ENCODE assay signal across 13 mouse cellular contexts in genomic region chr10:60220042-60220523, GRCm38 (mm10). TPM values are rescaled to one million over a fixed set of nuclear protein-coding genes. Genes with fewer than 3 reads are reported as not detected.
DNase-seq lines count a peak whose midpoint lies in the region; ATAC-seq lines count a peak whose summit lies in the region.
"Had no signal": no experiment of that assay in that cellular context is flagged by ENCODE, and none has a peak within 500 bp of the region (broad histone marks: within the 10 kb centered on the region; RNA-seq: fewer than 3 reads in every experiment).

No protein-coding gene starts in this region.

- no peak overlapping the region for H3K27ac ChIP-seq in heart, embryonic 13.5 days (replicated peaks)
- no peak overlapping the region for H3K27ac ChIP-seq in neural tube, embryonic 11.5 days (ENCODE audit: low read depth, low read length)
- H3K27ac ChIP-seq in limb, embryonic 15.5 days = peak overlapping the region; percentile 89
- H3K27ac ChIP-seq in stomach, embryonic 16.5 days (ENCODE audit: low read length) = no peak overlapping the region; the same call in 1 of the 2 replicates
- H3K27ac ChIP-seq: neural tube, embryonic 12.5 days had no signal

- H3K4me3 ChIP-seq in heart, embryonic 13.5 days = no peak overlapping the region
- no peak overlapping the region for H3K4me3 ChIP-seq in neural tube, embryonic 11.5 days (ENCODE audit: low read depth, low read length)
- peak overlapping the region; percentile 70; the same call in 1 of the 2 replicates for H3K4me3 ChIP-seq in limb, embryonic 15.5 days
- H3K4me3 ChIP-seq in stomach, embryonic 16.5 days (replicated peaks; ENCODE audit: low read length) = peak overlapping the region; percentile 65

- H3K9me3 ChIP-seq in heart, embryonic 13.5 days = no peaks in the 10 kb centered on the region
- H3K9me3 ChIP-seq in neural tube, embryonic 11.5 days (ENCODE audit: control insufficient read depth, low read length) = no peaks in the 10 kb centered on the region
- no peaks in the 10 kb centered on the region for H3K9me3 ChIP-seq in limb, embryonic 15.5 days
- H3K9me3 ChIP-seq in stomach, embryonic 16.5 days (replicated peaks; ENCODE audit: control insufficient read depth, low read length) = no peaks in the 10 kb centered on the region
- H3K9me3 ChIP-seq: neural tube, embryonic 12.5 days had no signal

- H3K9ac ChIP-seq in heart, embryonic 13.5 days = 0 out of 2 replicates have a peak overlapping the region, but pooled peaks have one; percentile 79
- no peak overlapping the region for H3K9ac ChIP-seq in neural tube, embryonic 11.5 days (ENCODE audit: low read length)
- H3K9ac ChIP-seq in limb, embryonic 15.5 days = no peak overlapping the region
- H3K9ac ChIP-seq in stomach, embryonic 16.5 days (ENCODE audit: low read length) = peak overlapping the region; percentile 81

- no peak overlapping the region; the same call in 1 of the 2 replicates for H3K4me2 ChIP-seq in heart, embryonic 13.5 days
- peak overlapping the region; percentile 83; the same call in 1 of the 2 replicates for H3K4me2 ChIP-seq in neural tube, embryonic 11.5 days (ENCODE audit: low read depth)
- peak overlapping the region; percentile 67; the same call in 1 of the 2 replicates for H3K4me2 ChIP-seq in limb, embryonic 15.5 days
- H3K4me2 ChIP-seq in stomach, embryonic 16.5 days (ENCODE audit: low read depth, low read length) = peak overlapping the region; percentile 66

- 71% methylated on average over 5 of the region's 5 CpGs for WGBS in heart, embryonic 13.5 days
- 74% methylated on average over 5 of the region's 5 CpGs for WGBS in neural tube, embryonic 11.5 days
- WGBS in limb, embryonic 15.5 days = 73% methylated on average over 5 of the region's 5 CpGs
- 66% methylated on average over 5 of the region's 5 CpGs for WGBS in stomach, embryonic 16.5 days

- peaks cover 25% of the 10 kb centered on the region for H3K4me1 ChIP-seq in heart, embryonic 13.5 days
- peaks cover 11% of the 10 kb centered on the region for H3K4me1 ChIP-seq in neural tube, embryonic 11.5 days (ENCODE audit: control insufficient read depth, insufficient read depth, low read length)
- H3K4me1 ChIP-seq in limb, embryonic 15.5 days = peaks cover 44% of the 10 kb centered on the region
- H3K4me1 ChIP-seq in stomach, embryonic 16.5 days (ENCODE audit: control insufficient read depth, insufficient read depth, low read length) = peaks cover 24% of the 10 kb centered on the region

- DNase-seq in heart, adult 9 months (ENCODE audit: low spot score in 2 of 2) = no peak
- peak; percentile 3 for DNase-seq in neural tube, embryonic 11.5 days (ENCODE audit: low spot score)
- DNase-seq in neural tube, embryonic 10.5 days (ENCODE audit: extremely low spot score, low spot score) = no peak
- DNase-seq in gastrocnemius, postnatal 36 days = no peak
- no peak for DNase-seq in gastrocnemius, adult 18-20 months (ENCODE audit: low spot score)
- DNase-seq: cerebellum, adult 9-11 months; kidney, adult 8-10 months; layer of hippocampus, postnatal 36 days had no signal

- H3K27me3 ChIP-seq in heart, embryonic 13.5 days (replicated peaks) = peaks cover 74% of the 10 kb centered on the region
- H3K27me3 ChIP-seq in neural tube, embryonic 11.5 days (ENCODE audit: control insufficient read depth, insufficient read depth, low read length) = peaks cover 4% of the 10 kb centered on the region; the same call in 1 of the 2 replicates
- no peaks in the 10 kb centered on the region for H3K27me3 ChIP-seq in limb, embryonic 15.5 days
- H3K27me3 ChIP-seq in stomach, embryonic 16.5 days (ENCODE audit: control insufficient read depth, insufficient read depth, low read length) = no peaks in the 10 kb centered on the region
- H3K27me3 ChIP-seq: Patski had no signal

- intact Hi-C loops in gastrocnemius, postnatal 36 days (cut with DNase I) = no loop called here

- H3K36me3 ChIP-seq in heart, embryonic 13.5 days = no peaks in the 10 kb centered on the region
- H3K36me3 ChIP-seq in neural tube, embryonic 11.5 days (ENCODE audit: control insufficient read depth, insufficient read depth, low read length) = no peaks in the 10 kb centered on the region
- no peaks in the 10 kb centered on the region for H3K36me3 ChIP-seq in limb, embryonic 15.5 days
- H3K36me3 ChIP-seq in stomach, embryonic 16.5 days (ENCODE audit: control insufficient read depth, insufficient read depth, low read length) = no peaks in the 10 kb centered on the region
- H3K36me3 ChIP-seq: neural tube, embryonic 12.5 days had no signal

- no peak for ATAC-seq in heart, embryonic 13.5 days (ENCODE audit: extremely low read depth, insufficient number of reproducible peaks, low FRiP score, low TSS enrichment)
- ATAC-seq in neural tube, embryonic 11.5 days (ENCODE audit: insufficient read depth, low FRiP score, low TSS enrichment) = no peak
- no peak for ATAC-seq in limb, embryonic 15.5 days (ENCODE audit: insufficient number of reproducible peaks, low FRiP score, low TSS enrichment, low read depth)
- ATAC-seq in stomach, embryonic 16.5 days (ENCODE audit: insufficient read depth, low FRiP score) = no peak

RNA-seq across cellular contexts. Expression of gene Chst3, which starts 1.0 kb away (rescaled TPM):
- 0.43 and 0.60 TPM in 2 replicates for polyA plus RNA-seq in heart, embryonic 13.5 days (2015; fragmentation: Nextera tagmentation; extraction: Ambion mirVana)
- polyA plus RNA-seq in neural tube, embryonic 11.5 days (2014; fragmentation: Nextera tagmentation; extraction: Ambion mirVana) = 1.6 and 1.7 TPM in 2 replicates
- 2.7 and 3.0 TPM in 2 replicates for polyA plus RNA-seq in limb, embryonic 15.5 days (2015; fragmentation: Nextera tagmentation; extraction: Ambion mirVana)
- polyA plus RNA-seq in stomach, embryonic 16.5 days (2015; fragmentation: Nextera tagmentation; extraction: Ambion mirVana) = 2.0 and 2.1 TPM in 2 replicates
- total RNA-seq in gastrocnemius, postnatal 36 days (2021) = under 1 TPM; 0.36 to 0.37 TPM
- under 1 TPM; 0.27 to 0.40 TPM for total RNA-seq in gastrocnemius, adult 18-20 months (2021)

RNA-seq across cellular contexts. Expression of gene Psap, which starts 57.3 kb away (rescaled TPM):
- polyA plus RNA-seq in heart, embryonic 13.5 days (2015; fragmentation: Nextera tagmentation; extraction: Ambion mirVana) = 95.7 and 102 TPM in 2 replicates
- 79.6 and 84.2 TPM in 2 replicates for polyA plus RNA-seq in neural tube, embryonic 11.5 days (2014; fragmentation: Nextera tagmentation; extraction: Ambion mirVana)
- polyA plus RNA-seq in limb, embryonic 15.5 days (2015; fragmentation: Nextera tagmentation; extraction: Ambion mirVana) = 177 and 226 TPM in 2 replicates
- 194 and 198 TPM in 2 replicates for polyA plus RNA-seq in stomach, embryonic 16.5 days (2015; fragmentation: Nextera tagmentation; extraction: Ambion mirVana)
- total RNA-seq in gastrocnemius, postnatal 36 days (2021) = 100 to 1,000 TPM; 685 to 809 TPM
- total RNA-seq in gastrocnemius, adult 18-20 months (2021) = 100 to 1,000 TPM; 764 to 769 TPM

Comparison
In these comparisons a context has a peak if more than half of its experiments do, and no peak if none do; other contexts are left out.
1. H3K4me3 ChIP-seq: peak in limb, embryonic 15.5 days (single experiment) and stomach, embryonic 16.5 days (single experiment); none in heart, embryonic 13.5 days (single experiment) and neural tube, embryonic 11.5 days (single experiment).
2. H3K9ac ChIP-seq: peak in heart, embryonic 13.5 days (single experiment) and stomach, embryonic 16.5 days (single experiment); none in neural tube, embryonic 11.5 days (single experiment) and limb, embryonic 15.5 days (single experiment).